In the genomic region with DNA sequence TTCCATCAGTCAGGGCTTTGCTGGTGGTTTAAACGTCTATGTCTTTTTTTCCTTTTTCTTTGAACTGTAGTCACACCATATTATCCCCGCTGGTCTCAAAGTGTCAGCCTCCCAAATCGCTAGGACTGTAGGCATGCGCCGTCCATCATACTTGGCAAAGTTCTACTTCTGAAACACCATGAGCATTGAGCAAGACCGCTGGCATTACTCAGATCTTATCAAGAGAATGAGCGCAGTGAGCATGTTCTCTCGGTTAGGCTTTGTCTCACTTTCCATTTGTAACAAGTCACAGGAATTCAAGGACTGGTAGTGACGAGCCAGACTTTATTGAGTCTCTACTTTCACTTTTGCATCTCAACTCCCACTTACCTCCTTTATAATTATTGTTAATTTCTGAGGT, we compare ENCODE assay signal across 27 mouse cellular contexts. TPM values are rescaled to one million over a fixed set of nuclear protein-coding genes. Genes with fewer than 3 reads are reported as not detected.
DNase-seq lines count a peak whose midpoint lies in the region; ATAC-seq and TF ChIP-seq lines count a peak whose summit lies in the region.
"Had no signal": no experiment of that assay in that cellular context is flagged by ENCODE, and none has a peak within 500 bp of the region (broad histone marks: within the 10 kb centered on the region; RNA-seq: fewer than 3 reads in every experiment).

No protein-coding gene starts in this region.

- peak; percentile 65 to 89 for DNase-seq in adrenal gland, adult (ENCODE audit: inconsistent age in 2 of 2, low spot score in 1 of 2)
- no peak for DNase-seq in adrenal gland, postnatal 4 days (ENCODE audit: low spot score in 2 of 2)
- DNase-seq in urinary bladder, postnatal 14 days (ENCODE audit: low spot score), result peak; percentile 23
- no peak for DNase-seq in urinary bladder, adult 2 months (ENCODE audit: low spot score)
- DNase-seq in adrenal gland, postnatal 25 days, result peak; percentile 41
- DNase-seq in layer of hippocampus, postnatal 36 days, result no peak
- DNase-seq: cerebellum, adult 8-10 months; cerebellum, postnatal 36 days; embryo, embryonic 11 days; gastrocnemius, postnatal 10 days; heart, adult 2 months; kidney, postnatal 25 days; liver, embryonic 13.5 days; thymus, adult 18-20 months; thymus, postnatal 36 days had no signal

- H3K27me3 ChIP-seq in small intestine, adult 2 months (ENCODE audit: control insufficient read depth, insufficient read depth, low read length), result no peaks in the 10 kb centered on the region
- no peaks in the 10 kb centered on the region for H3K27me3 ChIP-seq in hindbrain, embryonic 12.5 days
- H3K27me3 ChIP-seq: embryonic facial prominence, embryonic 13.5 days; forebrain, embryonic 15.5 days; limb, embryonic 13.5 days; liver, embryonic 13.5 days; lung, embryonic 15.5 days; midbrain, embryonic 12.5 days; Patski had no signal

- H3K4me1 ChIP-seq in small intestine, adult 2 months (ENCODE audit: control insufficient read depth, insufficient read depth, insufficient read length, low read length), result peaks cover 21% of the 10 kb centered on the region; the same call in 1 of the 2 replicates
- peaks cover 5% of the 10 kb centered on the region for H3K4me1 ChIP-seq in hindbrain, embryonic 12.5 days

- no peak for TF ChIP-seq POLR2A in small intestine, adult 2 months (IDR thresholded peaks at IDR 0.05; ENCODE audit: low read depth, low read length)

- no peak for ATAC-seq in hindbrain, embryonic 12.5 days (ENCODE audit: low FRiP score)
- ATAC-seq: forebrain, embryonic 15.5 days; hindbrain, postnatal 0 days; intestine, postnatal 0 days; Patski had no signal

- no peak overlapping the region for H3K4me3 ChIP-seq in small intestine, adult 2 months (ENCODE audit: low read depth, low read length)
- H3K4me3 ChIP-seq in hindbrain, embryonic 12.5 days, result no peak overlapping the region
- H3K4me3 ChIP-seq: embryonic facial prominence, embryonic 13.5 days; erythroblast, embryonic 14.5 days; forebrain, embryonic 15.5 days; heart, adult 2 months; limb, embryonic 13.5 days; liver, embryonic 13.5 days; lung, embryonic 15.5 days; midbrain, embryonic 12.5 days had no signal

- no peak for TF ChIP-seq CTCF in small intestine, adult 2 months (IDR thresholded peaks at IDR 0.05; ENCODE audit: extremely low read depth, insufficient read length, insufficient replicate concordance, low read depth, low read length)

- no peaks in the 10 kb centered on the region for H3K9me3 ChIP-seq in hindbrain, embryonic 12.5 days (replicated peaks)
- H3K9me3 ChIP-seq: embryonic facial prominence, embryonic 13.5 days; forebrain, embryonic 15.5 days; limb, embryonic 13.5 days; liver, embryonic 13.5 days; lung, embryonic 15.5 days; midbrain, embryonic 12.5 days had no signal

- 73% methylated on average over 9 of the region's 9 CpGs for WGBS in small intestine, adult 2 months
- 90% methylated on average over 9 of the region's 9 CpGs for WGBS in hindbrain, embryonic 12.5 days

- H3K9ac ChIP-seq in hindbrain, embryonic 12.5 days, result no peak overlapping the region
- H3K9ac ChIP-seq: embryonic facial prominence, embryonic 13.5 days; forebrain, embryonic 15.5 days; limb, embryonic 13.5 days; liver, embryonic 13.5 days; lung, embryonic 15.5 days; midbrain, embryonic 12.5 days had no signal

- peaks cover 11% of the 10 kb centered on the region for H3K36me3 ChIP-seq in small intestine, adult 2 months (ENCODE audit: control insufficient read depth, insufficient read depth, low read length)
- H3K36me3 ChIP-seq in hindbrain, embryonic 12.5 days, result peaks cover 8% of the 10 kb centered on the region; the same call in 1 of the 2 replicates
- H3K36me3 ChIP-seq: forebrain, embryonic 15.5 days had no signal

- H3K27ac ChIP-seq in small intestine, adult 2 months (ENCODE audit: insufficient read depth, low read depth, low read length), result peak overlapping the region; percentile 95
- no peak overlapping the region for H3K27ac ChIP-seq in hindbrain, embryonic 12.5 days
- H3K27ac ChIP-seq: embryonic facial prominence, embryonic 13.5 days; forebrain, embryonic 15.5 days; heart, adult 2 months; hindbrain, postnatal 0 days; limb, embryonic 13.5 days; liver, embryonic 13.5 days; lung, embryonic 15.5 days; midbrain, embryonic 12.5 days had no signal

- H3K4me2 ChIP-seq in hindbrain, embryonic 12.5 days (replicated peaks), result no peak overlapping the region
- H3K4me2 ChIP-seq: embryonic facial prominence, embryonic 13.5 days; forebrain, embryonic 15.5 days; limb, embryonic 13.5 days; liver, embryonic 13.5 days; lung, embryonic 15.5 days; midbrain, embryonic 12.5 days had no signal

RNA-seq across cellular contexts. Expression of a gene that starts 6.2 kb away (rescaled TPM):
- total RNA-seq in adrenal gland, postnatal 4 days (2021), result 100 to 1,000 TPM; 139 to 156 TPM
- 90.0 and 101 TPM in 2 replicates for polyA plus RNA-seq in urinary bladder, adult 2 months (2012; rRNA removed)
- total RNA-seq in adrenal gland, postnatal 25 days (2021), result 129 and 133 TPM in 2 replicates
- polyA plus RNA-seq in small intestine, adult 2 months (2012; rRNA removed), result 21.4 and 39.4 TPM in 2 replicates
- polyA plus RNA-seq in hindbrain, embryonic 12.5 days (2016; fragmentation: Nextera tagmentation; extraction: Ambion mirVana), result 299 and 352 TPM in 2 replicates
- total RNA-seq in layer of hippocampus, postnatal 36 days (2021), result 100 to 1,000 TPM; 141 to 155 TPM

RNA-seq across cellular contexts. Expression of a gene that starts 6.3 kb away (rescaled TPM):
- total RNA-seq in adrenal gland, postnatal 4 days (2021), result 10 to 100 TPM; 35.9 to 40.3 TPM
- polyA plus RNA-seq in urinary bladder, adult 2 months (2012; rRNA removed), result 17.6 and 25.1 TPM in 2 replicates
- 41.9 and 43.2 TPM in 2 replicates for total RNA-seq in adrenal gland, postnatal 25 days (2021)
- polyA plus RNA-seq in small intestine, adult 2 months (2012; rRNA removed), result 5.3 and 9.4 TPM in 2 replicates
- polyA plus RNA-seq in hindbrain, embryonic 12.5 days (2016; fragmentation: Nextera tagmentation; extraction: Ambion mirVana), result 55.7 and 61.0 TPM in 2 replicates
- 10 to 100 TPM; 24.3 TPM for total RNA-seq in layer of hippocampus, postnatal 36 days (2021)

RNA-seq across cellular contexts. Expression of a gene that starts 11.6 kb away (rescaled TPM):
- 1 to 10 TPM in 1 of 2 experiments, under 1 TPM in 1; 0.96 to 2.2 TPM for total RNA-seq in adrenal gland, postnatal 4 days (2021)
- 1.8 and 3.5 TPM in 2 replicates for polyA plus RNA-seq in urinary bladder, adult 2 months (2012; rRNA removed)
- total RNA-seq in adrenal gland, postnatal 25 days (2021), result 0.85 TPM in 1 of 2 replicates, not detected in the other
- 0.93 and 1.5 TPM in 2 replicates for polyA plus RNA-seq in small intestine, adult 2 months (2012; rRNA removed)
- 1.9 and 3.4 TPM in 2 replicates for polyA plus RNA-seq in hindbrain, embryonic 12.5 days (2016; fragmentation: Nextera tagmentation; extraction: Ambion mirVana)
- 1 to 10 TPM; 2.8 to 3.3 TPM for total RNA-seq in layer of hippocampus, postnatal 36 days (2021)
- total RNA-seq: heart, adult 2 months; heart, postnatal 25 days had no signal
- polyA plus RNA-seq: erythroblast, embryonic 14.5 days; heart, adult 2 months; hindbrain, postnatal 0 days had no signal

RNA-seq across cellular contexts. Expression of a gene that starts 44.1 kb away (rescaled TPM):
- total RNA-seq in adrenal gland, postnatal 4 days (2021), result 10 to 100 TPM; 72.0 to 75.8 TPM
- 57.6 and 72.1 TPM in 2 replicates for polyA plus RNA-seq in urinary bladder, adult 2 months (2012; rRNA removed)
- 41.2 and 55.9 TPM in 2 replicates for total RNA-seq in adrenal gland, postnatal 25 days (2021)
- 4.7 and 10.7 TPM in 2 replicates for polyA plus RNA-seq in small intestine, adult 2 months (2012; rRNA removed)
- 89.2 and 91.2 TPM in 2 replicates for polyA plus RNA-seq in hindbrain, embryonic 12.5 days (2016; fragmentation: Nextera tagmentation; extraction: Ambion mirVana)
- total RNA-seq in layer of hippocampus, postnatal 36 days (2021), result 100 to 1,000 TPM in 1 of 2 experiments, 10 to 100 TPM in 1; 92.0 to 108 TPM

Comparison
In these comparisons a context has a peak if more than half of its experiments do, and no peak if none do; other contexts are left out.
1. DNase-seq: peak in adrenal gland, adult (2 of 2), urinary bladder, postnatal 14 days (single experiment) and adrenal gland, postnatal 25 days (single experiment); none in adrenal gland, postnatal 4 days (0 of 2), urinary bladder, adult 2 months (single experiment) and layer of hippocampus, postnatal 36 days (0 of 2).